Mouse (Mus musculus) embryonic facial prominence, embryonic 15.5 days (tissue): ENCODE results near the gene Igfbp3. TPM values are rescaled to one million over a fixed set of nuclear protein-coding genes. Genes with fewer than 3 reads are reported as not detected.

ENCODE experiments used
- ATAC-seq: fragments of 200-750 bp; cut with Nextera tagmentation; 2 replicates; pipeline ENCODE4 v1.8.0; 2017; ENCODE audit warnings: low read depth, moderate TSS enrichment; ENCODE audit not compliant: insufficient number of reproducible peaks, low FRiP score, low TSS enrichment
- H3K27ac ChIP-seq: fragments of 300-500 bp; sonication (generic); replicated peaks from 2 replicates; pipeline ENCODE4 v1.5.1; 2015; ENCODE audit warnings: mild to moderate bottlenecking, inconsistent platforms
- H3K27me3 ChIP-seq: fragments of 300-500 bp; sonication (generic); 2 replicates; pipeline ENCODE4 v1.6.1; 2015; ENCODE audit warnings: inconsistent platforms
- H3K36me3 ChIP-seq: fragments of 300-500 bp; sonication (generic); 2 replicates; pipeline ENCODE4 v1.6.1; 2015; ENCODE audit warnings: mild to moderate bottlenecking, inconsistent platforms
- H3K4me1 ChIP-seq: fragments of 300-500 bp; sonication (generic); 2 replicates; pipeline ENCODE4 v1.6.1; 2015; ENCODE audit warnings: inconsistent platforms
- H3K4me2 ChIP-seq: fragments of 300-500 bp; sonication (generic); replicated peaks from 2 replicates; pipeline ENCODE4 v1.6.1; 2015; ENCODE audit warnings: mild to moderate bottlenecking, inconsistent platforms
- H3K4me3 ChIP-seq: fragments of 300-500 bp; sonication (generic); replicated peaks from 2 replicates; pipeline ENCODE4 v1.5.1; 2015; ENCODE audit warnings: mild to moderate bottlenecking, inconsistent platforms
- H3K9ac ChIP-seq: fragments of 300-500 bp; sonication (generic); 2 replicates; pipeline ENCODE4 v1.6.1; 2015; ENCODE audit warnings: inconsistent platforms
- H3K9me3 ChIP-seq: fragments of 300-500 bp; sonication (generic); replicated peaks from 2 replicates; pipeline ENCODE4 v1.6.1; 2016; ENCODE audit warnings: inconsistent platforms
- WGBS: fragments of 180-500 bp; shearing (Covaris S2); methylation state at CpG from one replicate; pipeline ENCODE4 v1.1.7; 2015; 5-methylcytosine and 5-hydroxymethylcytosine counted together
- polyA plus RNA-seq: library from polyadenylated mRNA; unstranded; fragments of >200 nt; fragmentation: Nextera tagmentation; extraction: Ambion mirVana; gene quantifications from 2 replicates; pipeline ENCODE4 v1.2.1, GENCODE M21; 2015

Gene Igfbp3
- polyA plus RNA-seq, 1 experiment from 2014 or later, result 194 TPM

GRCm38 (mm10) chr11:7193134-7193533 is 20.6 kb downstream of the Igfbp3 start:
- no peak for ATAC-seq
- no peaks in the 10 kb centered on the region for H3K36me3 ChIP-seq
- H3K4me2 ChIP-seq, result no peak overlapping the region
- H3K9ac ChIP-seq, result no peak overlapping the region
- no peak overlapping the region for H3K4me3 ChIP-seq
- WGBS, result 69% methylated on average over 9 of the region's 9 CpGs
- no peaks in the 10 kb centered on the region for H3K27me3 ChIP-seq
- H3K27ac ChIP-seq, result no peak overlapping the region
- H3K9me3 ChIP-seq, result 0 out of 2 replicates have a peak, but pooled peaks cover 5% of the 10 kb centered on the region
- no peaks in the 10 kb centered on the region for H3K4me1 ChIP-seq

GRCm38 (mm10) chr11:7192710-7193109 is 21.0 kb downstream of the Igfbp3 start:
- Histone ChIP-seq H3K27ac (no peak overlapping the region), H3K27me3 (no peaks in the 10 kb centered on the region), H3K4me3 (no peak overlapping the region), H3K4me1 (no peaks in the 10 kb centered on the region), H3K9me3 (0 out of 2 replicates have a peak, but pooled peaks cover 5% of the 10 kb centered on the region), H3K4me2 (no peak overlapping the region), H3K9ac (no peak overlapping the region), H3K36me3 (no peaks in the 10 kb centered on the region)
- ATAC-seq, result no peak
- 60% methylated on average over 6 of the region's 6 CpGs for WGBS

GRCm38 (mm10) chr11:7188469-7188868 is 25.3 kb downstream of the Igfbp3 start, which contains the start of gene Gm11985:
Gene Gm11985, minus strand, starts transcription at chr11:7188569.
- Histone ChIP-seq H3K4me3 (no peak within 1 kb of the TSS), H3K4me2 (no peak within 1 kb of the TSS), H3K27ac (no peak within 1 kb of the TSS), H3K27me3 (no peaks in the 10 kb centered on the region), H3K36me3 (no peaks in the 10 kb centered on the region), H3K4me1 (peaks cover 3% of the 10 kb centered on the region; the same call in 1 of the 2 replicates), H3K9me3 (no peaks in the 10 kb centered on the region), H3K9ac (no peak within 1 kb of the TSS)
- WGBS, result 74% methylated on average over 13 of the region's 13 CpGs
- ATAC-seq, result no peak

DNA sequence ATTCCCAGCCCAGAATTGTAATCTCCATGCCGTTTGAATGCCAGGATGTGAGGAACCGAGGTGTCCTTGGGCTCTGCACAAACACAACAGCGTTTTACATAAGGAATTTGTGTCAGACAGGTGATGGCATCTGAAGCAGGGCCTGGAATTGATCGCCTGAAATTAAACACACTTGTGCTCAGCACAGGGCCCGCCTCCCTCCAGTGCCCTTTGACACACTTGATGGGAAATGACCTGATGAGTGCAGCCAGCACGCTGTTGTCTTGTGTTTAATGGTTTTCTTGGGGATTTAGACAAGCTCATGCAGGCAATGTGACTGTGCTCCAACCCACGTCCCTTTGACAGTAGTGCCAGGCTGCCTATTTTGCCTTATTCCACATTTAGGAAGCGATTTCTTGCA is 26.3 kb downstream of the Igfbp3 start:
- Histone ChIP-seq H3K9ac (no peak overlapping the region), H3K4me3 (no peak overlapping the region), H3K9me3 (no peaks in the 10 kb centered on the region), H3K27me3 (no peaks in the 10 kb centered on the region), H3K27ac (no peak overlapping the region), H3K36me3 (no peaks in the 10 kb centered on the region), H3K4me1 (peaks cover 3% of the 10 kb centered on the region; the same call in 1 of the 2 replicates), H3K4me2 (no peak overlapping the region)
- 35% methylated on average over 8 of the region's 8 CpGs for WGBS
- no peak for ATAC-seq

- no peaks in the 10 kb centered on the region for H3K36me3 ChIP-seq
- no peaks in the 10 kb centered on the region for H3K27me3 ChIP-seq
- H3K4me3 ChIP-seq, result no peak overlapping the region
- no peaks in the 10 kb centered on the region for H3K9me3 ChIP-seq
- no peak overlapping the region for H3K4me2 ChIP-seq
- peaks cover 3% of the 10 kb centered on the region; the same call in 1 of the 2 replicates for H3K4me1 ChIP-seq
- 8% methylated on average over 1 of the region's 1 CpGs for WGBS
- no peak overlapping the region for H3K27ac ChIP-seq
- H3K9ac ChIP-seq, result no peak overlapping the region
- no peak for ATAC-seq
Measured at GRCm38 (mm10) chr11:7184420-7184819, 29.3 kb downstream of the Igfbp3 start.

DNA sequence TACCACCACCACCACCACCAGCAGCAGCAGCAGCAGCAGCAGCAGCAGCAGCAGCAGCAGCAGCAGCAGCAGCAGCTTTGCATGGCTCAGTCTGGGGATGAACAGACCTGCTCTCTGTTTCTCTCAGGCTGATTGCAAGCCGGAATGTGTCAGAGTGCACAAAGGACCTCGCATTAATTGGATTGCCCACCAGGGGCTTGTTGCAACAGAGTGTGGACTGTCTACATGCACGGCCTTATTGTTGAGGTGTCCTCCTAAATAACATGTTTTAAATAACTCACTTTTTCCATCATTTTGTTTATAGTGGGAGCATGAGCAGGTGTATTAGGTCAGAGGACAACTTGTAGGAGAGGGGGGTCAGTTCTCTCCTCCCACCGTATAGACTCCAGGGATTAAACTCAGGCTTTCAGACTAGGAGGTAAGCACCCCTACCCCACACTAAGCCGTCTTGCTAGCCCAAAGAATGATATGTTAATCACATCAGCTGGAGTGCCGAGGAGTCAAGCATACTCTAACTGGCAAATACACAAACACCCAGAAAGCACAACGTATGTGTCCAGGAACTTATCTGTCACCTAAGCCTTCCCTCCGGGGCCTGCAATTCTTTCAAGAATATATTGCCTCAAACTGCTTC is 31.2 kb downstream of the Igfbp3 start:
- Histone ChIP-seq H3K27ac (no peak overlapping the region), H3K9me3 (no peaks in the 10 kb centered on the region), H3K36me3 (no peaks in the 10 kb centered on the region), H3K4me1 (peaks cover 3% of the 10 kb centered on the region; the same call in 1 of the 2 replicates), H3K4me2 (no peak overlapping the region), H3K27me3 (no peaks in the 10 kb centered on the region), H3K4me3 (no peak overlapping the region), H3K9ac (no peak overlapping the region)
- 39% methylated on average over 8 of the region's 8 CpGs for WGBS
- ATAC-seq, result no peak

- Histone ChIP-seq H3K4me1 (no peaks in the 10 kb centered on the region), H3K36me3 (no peaks in the 10 kb centered on the region), H3K27ac (no peak overlapping the region), H3K4me3 (no peak overlapping the region), H3K9me3 (no peaks in the 10 kb centered on the region), H3K27me3 (no peaks in the 10 kb centered on the region), H3K9ac (no peak overlapping the region), H3K4me2 (no peak overlapping the region)
- WGBS, result 75% methylated on average over 2 of the region's 2 CpGs
- no peak for ATAC-seq
Measured at GRCm38 (mm10) chr11:7179276-7179675, 34.4 kb downstream of the Igfbp3 start.

DNA sequence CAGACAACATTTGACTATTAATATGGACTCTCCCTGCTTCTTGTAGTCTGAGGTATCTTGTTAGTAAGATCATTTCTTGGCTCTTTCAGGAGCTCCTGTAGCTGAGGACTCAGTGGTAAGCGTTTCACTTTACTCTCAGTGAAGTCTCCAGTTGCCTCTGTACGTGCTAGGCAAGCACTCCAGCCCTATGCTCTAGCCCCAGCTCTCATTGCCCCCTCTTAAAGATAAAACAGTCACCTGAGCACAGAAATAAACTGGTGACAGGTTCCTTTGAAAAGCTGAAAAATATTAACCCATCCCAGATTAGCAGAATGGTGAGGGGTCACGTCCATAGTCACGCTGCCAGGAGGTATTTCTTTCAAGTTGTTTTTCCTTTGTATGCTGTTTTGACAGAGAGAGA is 35.0 kb downstream of the Igfbp3 start:
- no peak for ATAC-seq
- WGBS, result 63% methylated on average over 4 of the region's 4 CpGs
- Histone ChIP-seq H3K36me3 (no peaks in the 10 kb centered on the region), H3K27ac (no peak overlapping the region), H3K4me2 (no peak overlapping the region), H3K4me3 (no peak overlapping the region), H3K9me3 (no peaks in the 10 kb centered on the region), H3K9ac (no peak overlapping the region), H3K27me3 (no peaks in the 10 kb centered on the region), H3K4me1 (no peaks in the 10 kb centered on the region)

DNA sequence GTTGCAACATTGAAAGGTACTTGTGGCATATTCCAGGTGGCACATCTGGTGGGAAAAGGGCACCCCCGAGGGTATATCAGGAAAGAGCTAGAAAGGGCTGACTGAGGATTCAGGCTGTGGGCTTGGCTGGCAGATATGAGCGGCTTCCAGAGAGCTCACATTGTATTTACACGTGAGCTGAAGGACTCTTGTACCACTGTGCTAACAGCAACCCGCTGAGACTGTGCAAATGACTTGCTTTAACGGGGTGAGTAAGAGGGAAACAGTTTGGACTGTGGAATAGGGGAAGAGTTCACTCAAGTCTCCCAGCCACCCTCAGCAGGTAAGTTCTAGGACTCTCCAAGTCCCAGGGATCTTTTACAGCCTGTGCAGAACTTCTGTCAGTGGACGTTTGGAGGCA is 40.1 kb downstream of the Igfbp3 start:
- ATAC-seq, result no peak
- H3K4me3 ChIP-seq, result no peak overlapping the region
- no peak overlapping the region for H3K9ac ChIP-seq
- no peak overlapping the region for H3K4me2 ChIP-seq
- no peaks in the 10 kb centered on the region for H3K27me3 ChIP-seq
- no peak overlapping the region for H3K27ac ChIP-seq
- no peaks in the 10 kb centered on the region for H3K9me3 ChIP-seq
- WGBS, result 78% methylated on average over 6 of the region's 6 CpGs
- no peaks in the 10 kb centered on the region for H3K36me3 ChIP-seq
- no peaks in the 10 kb centered on the region for H3K4me1 ChIP-seq

DNA sequence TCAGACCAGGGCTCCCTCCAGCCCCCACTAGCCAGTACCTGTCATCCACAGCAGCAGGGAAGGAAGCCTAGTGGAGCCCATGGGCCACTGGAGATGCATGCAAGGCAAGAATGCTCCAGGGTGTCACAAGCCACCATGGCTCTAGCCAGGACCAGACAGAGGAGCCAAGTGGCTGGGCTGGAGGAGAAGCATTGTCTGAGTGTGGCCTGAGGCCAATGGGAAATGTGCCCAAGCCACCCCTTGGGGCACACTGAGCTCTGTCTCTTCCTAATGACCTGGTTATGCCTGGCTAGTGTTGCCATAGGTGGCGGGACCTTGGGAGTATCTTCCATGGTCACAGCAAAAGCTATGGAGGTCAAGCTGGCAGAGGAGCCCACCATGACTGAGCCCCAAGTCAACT is 44.1 kb downstream of the Igfbp3 start:
- no peak overlapping the region for H3K4me2 ChIP-seq
- WGBS, result 100% methylated on average over 1 of the region's 1 CpGs
- H3K27ac ChIP-seq, result no peak overlapping the region
- H3K4me3 ChIP-seq, result no peak overlapping the region
- ATAC-seq, result no peak
- no peaks in the 10 kb centered on the region for H3K9me3 ChIP-seq
- no peaks in the 10 kb centered on the region for H3K4me1 ChIP-seq
- H3K9ac ChIP-seq, result no peak overlapping the region
- no peaks in the 10 kb centered on the region for H3K36me3 ChIP-seq
- H3K27me3 ChIP-seq, result no peaks in the 10 kb centered on the region

GRCm38 (mm10) chr11:7164416-7164815 is 49.3 kb downstream of the Igfbp3 start:
- no peak overlapping the region for H3K27ac ChIP-seq
- no peak overlapping the region for H3K9ac ChIP-seq
- H3K36me3 ChIP-seq, result no peaks in the 10 kb centered on the region
- no peak overlapping the region for H3K4me3 ChIP-seq
- no peak for ATAC-seq
- peaks cover 7% of the 10 kb centered on the region; the same call in 1 of the 2 replicates for H3K4me1 ChIP-seq
- H3K4me2 ChIP-seq, result no peak overlapping the region
- WGBS, result 82% methylated on average over 4 of the region's 4 CpGs
- no peaks in the 10 kb centered on the region for H3K27me3 ChIP-seq
- H3K9me3 ChIP-seq, result no peaks in the 10 kb centered on the region
